Mouse (Mus musculus) spleen, adult 2 months (tissue): ENCODE results near the gene Phlda1. TPM values are rescaled to one million over a fixed set of nuclear protein-coding genes. Genes with fewer than 3 reads are reported as not detected.

ENCODE experiments used
- DNase-seq, 2 experiments: peaks; one replicate each; pipeline versions ENCODE4 v3.0.0 to v3.0.0-alpha.2; 2012 to 2021; ENCODE audit warnings: low spot score in 2 of 2, low read depth in 1 of 2
- H3K27ac ChIP-seq: fragments of 200-500 bp; 2 replicates; pipeline ENCODE4 v1.5.1; 2012; ENCODE audit warnings: low read length, inconsistent platforms; ENCODE audit not compliant: insufficient read depth
- H3K27me3 ChIP-seq: fragments of 200-500 bp; 2 replicates; pipeline ENCODE4 v1.6.1; 2012; ENCODE audit warnings: mild to moderate bottlenecking, moderate library complexity, low read length, inconsistent platforms; ENCODE audit not compliant: control insufficient read depth, insufficient read depth
- H3K36me3 ChIP-seq: fragments of 200-500 bp; 2 replicates; pipeline ENCODE4 v1.6.1; 2012; ENCODE audit warnings: mild to moderate bottlenecking, low read length, inconsistent platforms; ENCODE audit not compliant: control insufficient read depth, insufficient read depth
- H3K4me1 ChIP-seq: fragments of 200-500 bp; 2 replicates; pipeline ENCODE4 v1.6.1; 2011; ENCODE audit warnings: inconsistent platforms; ENCODE audit not compliant: control insufficient read depth, insufficient read depth, insufficient read length
- H3K4me3 ChIP-seq: fragments of 200-500 bp; 2 replicates; pipeline ENCODE4 v1.5.1; 2011; ENCODE audit warnings: mild to moderate bottlenecking, inconsistent platforms; ENCODE audit not compliant: insufficient read depth, insufficient read length; ENCODE audit errors: extremely low read depth
- CTCF ChIP-seq: fragments of 200-500 bp; IDR thresholded peaks from 2 replicates; pipeline ENCODE4 v1.5.1; 2011; ENCODE audit warnings: mild to moderate bottlenecking, inconsistent platforms; ENCODE audit not compliant: insufficient read depth, insufficient read length, insufficient replicate concordance; ENCODE audit errors: extremely low read depth
- POLR2A ChIP-seq: fragments of 200-500 bp; IDR thresholded peaks from 2 replicates; pipeline ENCODE4 v1.6.1; 2011; ENCODE audit warnings: low read depth, low read length, inconsistent platforms
- WGBS: fragments of 180-500 bp; shearing (Covaris S2); methylation state at CpG from one replicate; pipeline ENCODE4 v1.1.7; 2018; 5-methylcytosine and 5-hydroxymethylcytosine counted together
- polyA plus RNA-seq: library from polyadenylated mRNA; depleted of rRNA; stranded (reverse); fragments of >200 nt; gene quantifications from 2 replicates; pipeline ENCODE4 v1.2.3, GENCODE M21; 2012; rRNA removed

Gene Phlda1
- polyA plus RNA-seq, 1 experiment: 5.0 TPM

DNA sequence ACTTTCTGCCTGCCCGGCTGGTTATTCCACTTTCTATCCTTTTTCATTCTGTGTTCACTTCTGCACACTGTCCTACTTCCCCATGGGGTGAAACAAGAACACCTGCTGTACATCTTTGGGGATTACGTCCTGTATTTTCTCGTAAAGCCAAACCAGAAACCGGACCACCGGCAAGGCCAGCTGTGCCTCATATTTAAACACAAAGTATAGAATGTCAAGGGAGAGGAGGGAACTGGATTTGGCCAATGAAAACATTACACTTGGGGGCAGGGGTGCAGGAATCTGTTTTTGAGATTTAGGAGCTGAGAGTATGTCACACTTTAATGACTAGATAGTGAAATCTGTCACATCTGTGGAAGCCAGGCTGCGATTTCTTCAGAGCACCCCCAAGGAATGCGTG lies 47.6 kb downstream of the Phlda1 start:
- DNase-seq: no peak
- no peak for TF ChIP-seq CTCF
- TF ChIP-seq POLR2A: no peak
- WGBS: 65% methylated on average over 7 of the region's 7 CpGs
- Histone ChIP-seq H3K27ac (no peak overlapping the region), H3K4me3 (no peak overlapping the region), H3K27me3 (no peaks in the 10 kb centered on the region), H3K36me3 (no peaks in the 10 kb centered on the region), H3K4me1 (no peaks in the 10 kb centered on the region)

DNA sequence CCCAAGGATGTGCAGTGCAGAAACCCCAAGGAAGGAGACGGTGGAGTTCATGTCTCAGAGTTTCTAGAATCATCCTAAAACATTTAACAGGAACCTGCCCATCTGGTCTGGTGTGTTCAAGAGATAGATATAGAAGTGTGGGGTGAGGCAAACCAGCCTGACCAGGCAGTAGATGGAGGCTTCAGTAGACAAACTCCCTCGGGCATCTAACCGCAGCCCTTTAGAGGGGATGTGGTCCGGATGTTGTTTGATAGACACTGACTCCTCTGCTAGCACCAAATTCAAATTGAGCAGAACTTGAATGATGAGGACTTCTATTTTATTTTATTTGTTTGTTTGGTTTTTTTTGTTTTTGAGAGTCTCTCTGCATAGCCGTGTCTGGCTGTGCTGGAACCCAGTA lies 48.6 kb downstream of the Phlda1 start:
- no peak for TF ChIP-seq CTCF
- DNase-seq: peak; percentile 7 to 50
- no peak overlapping the region for H3K27ac ChIP-seq
- H3K4me1 ChIP-seq: no peaks in the 10 kb centered on the region
- no peaks in the 10 kb centered on the region for H3K36me3 ChIP-seq
- H3K27me3 ChIP-seq: no peaks in the 10 kb centered on the region
- WGBS: 45% methylated on average over 5 of the region's 5 CpGs
- no peak overlapping the region for H3K4me3 ChIP-seq

DNA sequence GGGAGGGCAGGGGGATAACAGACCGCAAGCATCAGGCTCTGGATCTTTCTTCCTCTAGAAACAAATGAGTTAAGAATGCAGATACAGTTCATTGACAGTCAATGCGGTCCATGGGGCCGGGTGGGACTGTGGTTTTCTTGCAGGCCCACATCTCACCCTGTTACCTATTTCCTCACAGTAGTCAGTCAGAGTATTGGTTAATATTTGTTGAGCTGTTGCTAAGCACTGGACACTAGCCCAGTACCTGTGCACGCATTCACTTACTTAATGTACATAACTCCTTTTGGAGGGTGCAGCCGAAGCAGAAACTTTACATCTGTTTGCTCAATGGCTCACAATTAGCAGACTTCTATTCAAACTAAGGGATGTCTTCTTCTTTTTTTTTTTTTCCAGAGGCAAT lies 52.1 kb downstream of the Phlda1 start:
- no peaks in the 10 kb centered on the region for H3K4me1 ChIP-seq
- no peak overlapping the region for H3K4me3 ChIP-seq
- WGBS: 90% methylated on average over 5 of the region's 5 CpGs
- no peaks in the 10 kb centered on the region for H3K27me3 ChIP-seq
- H3K36me3 ChIP-seq: no peaks in the 10 kb centered on the region
- no peak overlapping the region for H3K27ac ChIP-seq
- TF ChIP-seq CTCF (no peak), POLR2A (no peak)
- DNase-seq: no peak

Other genes starting within 250 kb of the Phlda1 start
- 0.75 TPM in 2 replicates for gene Bbs10, start 207.6 kb upstream of the Phlda1 start, polyA plus RNA-seq
- 10.4 and 12.7 TPM in 2 replicates for gene Nap1l1, start 33.1 kb upstream of the Phlda1 start, polyA plus RNA-seq